Mouse (Mus musculus) megakaryocyte, embryonic 14.5 days (primary cell): Measurements from ENCODE around the gene Gab1.

ENCODE experiments used
- FLI1 ChIP-seq: IDR thresholded peaks from 2 replicates; pipeline ENCODE4 v1.6.1; 2012; ENCODE audit warnings: low read length, inconsistent platforms, mixed read lengths
- GATA1 ChIP-seq: IDR thresholded peaks from 3 replicates; pipeline ENCODE4 v1.6.1; 2012; ENCODE audit warnings: mixed read lengths, low read length, inconsistent platforms, borderline replicate concordance

DNA sequence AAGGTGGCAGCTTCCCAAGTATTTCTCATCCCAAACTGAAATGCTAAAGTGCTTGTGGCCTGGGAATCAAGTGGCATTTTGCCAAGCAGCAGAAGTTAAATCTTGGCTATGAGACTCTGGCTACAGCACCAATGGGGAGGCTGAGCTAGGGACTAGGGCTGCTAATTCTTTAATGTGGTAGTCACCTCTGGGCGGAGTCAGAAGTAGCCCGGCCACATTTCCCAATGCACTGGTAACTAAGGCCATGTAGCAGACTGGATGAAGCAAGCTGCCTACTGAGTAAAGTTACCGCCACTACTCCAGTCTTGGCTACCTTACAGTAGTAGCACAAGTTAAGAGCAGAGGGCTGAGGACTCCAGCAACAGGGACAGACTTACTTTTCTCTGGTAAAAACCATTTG is 12.7 kb downstream of the Gab1 start:
- TF ChIP-seq FLI1 = no peak
- no peak for TF ChIP-seq GATA1
